Mouse (Mus musculus): ENCODE measurements around the gene Rasl2-9. TPM values are rescaled to one million over a fixed set of nuclear protein-coding genes. Genes with fewer than 3 reads are reported as not detected.

The Rasl2-9 gene
- polyA plus RNA-seq, 1 experiment, result 1.3 TPM

DNA sequence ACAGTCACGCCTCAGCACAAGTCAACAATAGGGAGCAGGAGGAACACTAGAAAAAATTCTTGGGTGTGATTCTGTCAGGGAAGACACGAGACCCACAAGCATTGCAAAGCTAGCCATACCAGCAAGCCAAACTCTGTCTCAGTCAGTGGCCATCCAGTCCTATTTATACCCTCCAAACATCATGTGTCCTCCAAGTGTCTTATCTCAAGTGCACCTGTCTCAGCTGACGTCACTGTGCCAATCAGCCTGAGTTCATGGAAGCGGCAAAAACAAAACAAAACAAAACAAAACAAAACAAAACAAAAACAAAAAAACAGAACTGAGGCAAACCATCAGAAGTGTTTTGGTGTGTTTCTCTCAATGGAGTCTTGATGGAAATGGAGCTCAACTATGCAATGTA, 17.5 kb downstream of the Rasl2-9 start:
- H3K36me3 ChIP-seq (ENCODE audit: control insufficient read depth, insufficient read depth, low read length, poor library complexity, severe bottlenecking), result no peaks in the 10 kb centered on the region
- no peaks in the 10 kb centered on the region for H3K9me3 ChIP-seq (replicated peaks; ENCODE audit: control insufficient read depth, insufficient read depth, low read length, poor library complexity, severe bottlenecking)
- no peak overlapping the region for H3K9ac ChIP-seq (ENCODE audit: low read depth, poor library complexity, severe bottlenecking)
- no peak overlapping the region for H3K27ac ChIP-seq (ENCODE audit: insufficient read depth, low read length)
- TF ChIP-seq CTCF (IDR thresholded peaks at IDR 0.05; ENCODE audit: low read depth, low read length), result no peak
- H3K27me3 ChIP-seq (ENCODE audit: control insufficient read depth, insufficient read depth, low read length, poor library complexity, severe bottlenecking), result no peaks in the 10 kb centered on the region
- no peak overlapping the region for H3K4me3 ChIP-seq (ENCODE audit: low read depth, low read length)
- H3K4me1 ChIP-seq (ENCODE audit: control insufficient read depth, insufficient read depth, low read length), result no peaks in the 10 kb centered on the region

DNA sequence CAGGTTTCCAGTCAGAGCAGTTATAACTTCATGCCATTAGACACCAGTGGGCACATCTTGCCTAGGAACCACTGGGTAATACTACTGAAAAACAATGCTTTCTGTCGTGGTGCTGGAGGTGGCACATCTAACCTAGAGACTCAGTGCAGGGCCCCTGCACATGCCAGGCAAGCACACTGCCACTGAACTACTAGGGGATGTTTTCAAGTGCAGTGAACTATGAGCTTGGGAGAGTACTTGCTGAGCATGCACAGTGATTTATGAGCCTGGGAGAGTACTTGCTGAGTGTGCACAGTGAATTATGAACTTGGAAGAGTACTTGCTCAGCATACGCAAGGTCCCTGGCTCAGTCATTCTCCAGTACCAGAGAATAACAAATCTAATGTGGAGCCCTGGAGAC, 23.2 kb downstream of the Rasl2-9 start:
- Histone ChIP-seq H3K4me3 (ENCODE audit: low read depth, low read length) (no peak overlapping the region), H3K4me1 (ENCODE audit: control insufficient read depth, insufficient read depth, low read length) (peaks cover 3% of the 10 kb centered on the region), H3K27me3 (ENCODE audit: control insufficient read depth, insufficient read depth, low read length, poor library complexity, severe bottlenecking) (no peaks in the 10 kb centered on the region), H3K9me3 (replicated peaks; ENCODE audit: control insufficient read depth, insufficient read depth, low read length, poor library complexity, severe bottlenecking) (no peaks in the 10 kb centered on the region), H3K27ac (ENCODE audit: insufficient read depth, low read length) (no peak overlapping the region), H3K9ac (ENCODE audit: low read depth, poor library complexity, severe bottlenecking) (no peak overlapping the region), H3K36me3 (ENCODE audit: control insufficient read depth, insufficient read depth, low read length, poor library complexity, severe bottlenecking) (peaks cover 5% of the 10 kb centered on the region)
- no peak for TF ChIP-seq EP300 (IDR thresholded peaks at IDR 0.05; ENCODE audit: insufficient read depth, low read depth, low read length)
- TF ChIP-seq CTCF (IDR thresholded peaks at IDR 0.05; ENCODE audit: low read depth, low read length), result no peak
- TF ChIP-seq POLR2A (IDR thresholded peaks at IDR 0.05; ENCODE audit: insufficient read depth, low read length), result no peak

DNA sequence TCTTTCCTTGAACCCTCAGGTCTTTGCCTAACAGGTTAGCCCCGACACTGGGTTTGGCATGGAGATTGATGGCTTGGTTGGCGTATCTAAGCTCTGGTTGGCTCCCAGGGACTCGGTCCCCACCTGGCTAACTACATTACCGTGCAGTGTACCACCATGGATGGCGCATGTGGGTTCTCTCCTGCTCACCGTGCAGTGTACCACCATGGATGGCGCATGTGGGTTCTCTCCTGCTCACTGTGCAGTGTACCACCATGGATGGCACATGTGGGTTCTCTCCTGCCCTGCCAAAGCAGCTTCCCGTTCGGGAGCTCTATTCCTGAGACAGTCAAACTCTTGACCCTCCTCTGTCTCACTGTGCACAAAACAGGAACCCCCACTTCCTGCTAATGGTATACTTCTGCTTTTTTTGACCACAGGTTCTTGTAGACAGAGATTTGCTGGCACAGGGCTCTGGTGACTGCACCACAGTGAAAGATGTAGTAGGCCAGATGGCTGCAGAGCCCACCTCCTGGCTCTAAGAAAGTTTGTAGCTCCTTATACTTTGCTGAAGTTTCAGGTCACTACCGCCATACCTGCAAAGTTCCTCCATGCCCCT, 24.6 kb downstream of the Rasl2-9 start:
- Histone ChIP-seq H3K9ac (ENCODE audit: low read depth, poor library complexity, severe bottlenecking) (no peak overlapping the region), H3K9me3 (replicated peaks; ENCODE audit: control insufficient read depth, insufficient read depth, low read length, poor library complexity, severe bottlenecking) (no peaks in the 10 kb centered on the region), H3K27ac (ENCODE audit: insufficient read depth, low read length) (no peak overlapping the region), H3K4me3 (ENCODE audit: low read depth, low read length) (no peak overlapping the region), H3K27me3 (ENCODE audit: control insufficient read depth, insufficient read depth, low read length, poor library complexity, severe bottlenecking) (no peaks in the 10 kb centered on the region), H3K4me1 (ENCODE audit: control insufficient read depth, insufficient read depth, low read length) (peaks cover 3% of the 10 kb centered on the region), H3K36me3 (ENCODE audit: control insufficient read depth, insufficient read depth, low read length, poor library complexity, severe bottlenecking) (peaks cover 13% of the 10 kb centered on the region)
- TF ChIP-seq POLR2A (IDR thresholded peaks at IDR 0.05; ENCODE audit: insufficient read depth, low read length), result no peak
- TF ChIP-seq CTCF (IDR thresholded peaks at IDR 0.05; ENCODE audit: low read depth, low read length), result no peak
- TF ChIP-seq EP300 (IDR thresholded peaks at IDR 0.05; ENCODE audit: insufficient read depth, low read depth, low read length), result no peak

DNA sequence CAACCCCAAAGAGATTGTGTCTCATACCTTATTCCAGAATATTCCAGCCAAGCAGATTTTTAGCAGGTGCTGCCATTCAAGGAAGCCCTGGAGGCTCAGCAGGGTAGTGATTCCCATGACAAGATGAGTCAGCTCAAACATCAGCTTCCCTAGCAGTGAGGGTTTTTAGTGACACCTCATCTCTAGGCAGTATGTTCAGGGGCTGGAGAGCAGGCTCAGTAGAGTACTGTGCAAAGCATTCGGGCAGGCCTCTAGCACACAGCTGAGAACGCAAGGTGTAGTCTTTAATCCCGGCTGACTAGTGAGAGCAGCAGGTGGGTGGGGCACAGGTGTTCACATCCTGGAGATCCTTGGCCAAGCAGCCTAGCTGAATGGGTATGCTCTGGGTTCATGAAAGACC, 26.0 kb downstream of the Rasl2-9 start:
- Histone ChIP-seq H3K9me3 (replicated peaks; ENCODE audit: control insufficient read depth, insufficient read depth, low read length, poor library complexity, severe bottlenecking) (no peaks in the 10 kb centered on the region), H3K27me3 (ENCODE audit: control insufficient read depth, insufficient read depth, low read length, poor library complexity, severe bottlenecking) (no peaks in the 10 kb centered on the region), H3K4me3 (ENCODE audit: low read depth, low read length) (no peak overlapping the region), H3K9ac (ENCODE audit: low read depth, poor library complexity, severe bottlenecking) (no peak overlapping the region), H3K4me1 (ENCODE audit: control insufficient read depth, insufficient read depth, low read length) (peaks cover 3% of the 10 kb centered on the region), H3K36me3 (ENCODE audit: control insufficient read depth, insufficient read depth, low read length, poor library complexity, severe bottlenecking) (peaks cover 27% of the 10 kb centered on the region), H3K27ac (ENCODE audit: insufficient read depth, low read length) (no peak overlapping the region)
- no peak for TF ChIP-seq POLR2A (IDR thresholded peaks at IDR 0.05; ENCODE audit: insufficient read depth, low read length)
- TF ChIP-seq CTCF (IDR thresholded peaks at IDR 0.05; ENCODE audit: low read depth, low read length), result no peak
- no peak for TF ChIP-seq EP300 (IDR thresholded peaks at IDR 0.05; ENCODE audit: insufficient read depth, low read depth, low read length)

DNA sequence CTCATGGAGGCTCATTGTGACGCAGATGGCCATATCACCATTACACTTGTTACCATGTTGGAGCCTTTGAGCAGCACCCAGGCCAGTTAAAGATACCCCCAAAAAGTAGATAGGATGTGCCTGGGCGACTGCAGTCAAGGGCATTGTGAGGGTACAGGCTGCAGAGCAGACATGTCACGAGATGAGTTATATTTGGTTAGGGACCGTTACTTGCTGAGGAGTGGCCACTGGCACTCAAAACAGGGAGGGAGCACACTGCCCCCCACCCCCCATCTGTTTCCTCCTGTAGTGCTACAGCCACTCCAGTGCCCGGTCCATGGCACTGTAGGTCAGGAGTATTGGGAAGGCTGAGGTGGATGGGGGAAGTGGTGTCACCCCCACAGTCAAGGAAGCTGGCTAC, 27.0 kb downstream of the Rasl2-9 start:
- no peak overlapping the region for H3K4me3 ChIP-seq (ENCODE audit: low read depth, low read length)
- H3K27ac ChIP-seq (ENCODE audit: insufficient read depth, low read length), result no peak overlapping the region
- TF ChIP-seq POLR2A (IDR thresholded peaks at IDR 0.05; ENCODE audit: insufficient read depth, low read length), result no peak
- TF ChIP-seq EP300 (IDR thresholded peaks at IDR 0.05; ENCODE audit: insufficient read depth, low read depth, low read length), result no peak
- no peak for TF ChIP-seq CTCF (IDR thresholded peaks at IDR 0.05; ENCODE audit: low read depth, low read length)
- H3K36me3 ChIP-seq (ENCODE audit: control insufficient read depth, insufficient read depth, low read length, poor library complexity, severe bottlenecking), result peaks cover 31% of the 10 kb centered on the region
- H3K27me3 ChIP-seq (ENCODE audit: control insufficient read depth, insufficient read depth, low read length, poor library complexity, severe bottlenecking), result no peaks in the 10 kb centered on the region
- peaks cover 3% of the 10 kb centered on the region for H3K4me1 ChIP-seq (ENCODE audit: control insufficient read depth, insufficient read depth, low read length)
- no peak overlapping the region for H3K9ac ChIP-seq (ENCODE audit: low read depth, poor library complexity, severe bottlenecking)
- no peaks in the 10 kb centered on the region for H3K9me3 ChIP-seq (replicated peaks; ENCODE audit: control insufficient read depth, insufficient read depth, low read length, poor library complexity, severe bottlenecking)

DNA sequence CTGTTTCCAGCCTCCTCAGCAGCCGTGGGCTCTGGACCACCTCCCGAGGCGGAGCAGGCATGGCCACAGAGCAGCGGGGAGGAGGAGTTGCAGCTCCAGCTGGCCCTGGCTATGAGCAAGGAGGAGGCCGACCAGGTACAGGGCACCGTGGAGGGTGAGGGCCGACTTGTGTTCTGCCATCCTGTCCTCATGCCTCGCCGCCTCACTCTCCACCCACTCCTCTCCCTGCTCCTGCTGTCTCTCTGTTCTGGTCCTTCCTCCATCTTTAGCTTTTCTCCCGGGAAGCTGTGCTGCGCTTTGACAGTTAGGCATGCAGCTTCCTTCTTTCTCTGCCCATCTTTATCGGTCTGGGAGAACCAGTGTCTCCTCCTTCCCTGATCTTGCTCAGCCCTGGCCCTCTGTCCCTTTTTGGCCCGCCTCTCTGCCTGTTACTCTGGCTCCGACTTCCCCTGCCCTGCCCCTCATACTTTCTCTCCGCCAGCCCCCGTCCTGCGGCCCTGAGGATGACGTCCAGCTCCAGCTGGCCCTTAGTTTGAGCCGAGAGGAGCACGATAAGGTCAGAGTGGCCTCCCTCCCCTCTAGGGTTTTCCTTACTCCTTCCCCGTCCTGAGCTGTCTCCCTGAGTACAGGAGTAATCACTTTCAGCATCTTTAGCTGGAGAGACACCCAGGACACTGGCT, 32.8 kb downstream of the Rasl2-9 start:
- Histone ChIP-seq H3K4me1 (ENCODE audit: control insufficient read depth, insufficient read depth, low read length) (no peaks in the 10 kb centered on the region), H3K9me3 (replicated peaks; ENCODE audit: control insufficient read depth, insufficient read depth, low read length, poor library complexity, severe bottlenecking) (no peaks in the 10 kb centered on the region), H3K27ac (ENCODE audit: insufficient read depth, low read length) (no peak overlapping the region), H3K27me3 (ENCODE audit: control insufficient read depth, insufficient read depth, low read length, poor library complexity, severe bottlenecking) (no peaks in the 10 kb centered on the region), H3K9ac (ENCODE audit: low read depth, poor library complexity, severe bottlenecking) (no peak overlapping the region), H3K36me3 (ENCODE audit: control insufficient read depth, insufficient read depth, low read length, poor library complexity, severe bottlenecking) (peaks cover 34% of the 10 kb centered on the region), H3K4me3 (ENCODE audit: low read depth, low read length) (no peak overlapping the region)
- no peak for TF ChIP-seq CTCF (IDR thresholded peaks at IDR 0.05; ENCODE audit: low read depth, low read length)
